Mouse (Mus musculus) urinary bladder, postnatal 0 days (tissue): Measurements from ENCODE around the gene D17H6S53E. TPM values are rescaled to one million over a fixed set of nuclear protein-coding genes. Genes with fewer than 3 reads are reported as not detected.

ENCODE experiments used
- polyA plus RNA-seq: library from polyadenylated mRNA; unstranded; fragments of >200 nt; fragmentation: Nextera tagmentation; extraction: Ambion mirVana; gene quantifications from 2 replicates; pipeline ENCODE4 v1.2.1, GENCODE M21; 2015

Gene D17H6S53E
- polyA plus RNA-seq, 1 experiment from 2014 or later: 9.9 TPM

Other genes starting within 250 kb of the D17H6S53E start
- 0.53 and 0.86 TPM in 2 replicates for gene Zbtb12, start 246.9 kb upstream of the D17H6S53E start, polyA plus RNA-seq
- not detected in 2 replicates for gene Gm20547, start 244.3 kb upstream of the D17H6S53E start, polyA plus RNA-seq
- gene C2, start 228.1 kb upstream of the D17H6S53E start, polyA plus RNA-seq: 8.9 and 9.3 TPM in 2 replicates
- 25.2 and 27.2 TPM in 2 replicates for gene Ehmt2, start 227.9 kb upstream of the D17H6S53E start, polyA plus RNA-seq
- 2.6 and 3.3 TPM in 2 replicates for gene Slc44a4, start 211.9 kb upstream of the D17H6S53E start, polyA plus RNA-seq
- gene Neu1, start 195.1 kb upstream of the D17H6S53E start, polyA plus RNA-seq: 23.2 and 28.5 TPM in 2 replicates
- 4.5 and 5.2 TPM in 2 replicates for gene Hspa1b, start 167.1 kb upstream of the D17H6S53E start, polyA plus RNA-seq
- gene Gm20481, start 156.5 kb upstream of the D17H6S53E start, polyA plus RNA-seq: not detected in 2 replicates
- gene Hspa1a, start 154.2 kb upstream of the D17H6S53E start, polyA plus RNA-seq: 36.7 and 39.4 TPM in 2 replicates
- 0.16 and 0.25 TPM in 2 replicates for gene Hspa1l, start 153.7 kb upstream of the D17H6S53E start, polyA plus RNA-seq
- gene Lsm2, start 144.5 kb upstream of the D17H6S53E start, polyA plus RNA-seq: 82.1 and 83.5 TPM in 2 replicates
- gene Vars, start 125.4 kb upstream of the D17H6S53E start, polyA plus RNA-seq: 42.0 and 44.7 TPM in 2 replicates
- 0.19 and 0.24 TPM in 2 replicates for gene Vwa7, start 109.8 kb upstream of the D17H6S53E start, polyA plus RNA-seq
- gene Sapcd1, start 98.4 kb upstream of the D17H6S53E start, polyA plus RNA-seq: 1.3 and 1.7 TPM in 2 replicates
- gene Msh5, start 79.6 kb upstream of the D17H6S53E start, polyA plus RNA-seq: 0.88 and 1.3 TPM in 2 replicates
- 240 and 276 TPM in 2 replicates for gene Clic1, start 76.4 kb upstream of the D17H6S53E start, polyA plus RNA-seq
- gene Ddah2, start 67.3 kb upstream of the D17H6S53E start, polyA plus RNA-seq: 118 and 126 TPM in 2 replicates
- 0.45 and 0.58 TPM in 2 replicates for gene Ly6g6c, start 61.0 kb upstream of the D17H6S53E start, polyA plus RNA-seq
- 0.42 and 1.7 TPM in 2 replicates for gene Mpig6b, start 60.2 kb upstream of the D17H6S53E start, polyA plus RNA-seq
- 8.2 and 8.3 TPM in 2 replicates for gene Ly6g6e, start 49.5 kb upstream of the D17H6S53E start, polyA plus RNA-seq
- gene Ly6g6d, start 48.3 kb upstream of the D17H6S53E start, polyA plus RNA-seq: 1.6 and 2.2 TPM in 2 replicates
- gene Ly6g6f, start 40.8 kb upstream of the D17H6S53E start, polyA plus RNA-seq: 0.18 TPM in 1 of 2 replicates, not detected in the other
- gene Abhd16a, start 37.1 kb upstream of the D17H6S53E start, polyA plus RNA-seq: 93.1 and 93.2 TPM in 2 replicates
- gene Ly6g5c, start 18.1 kb upstream of the D17H6S53E start, polyA plus RNA-seq: not detected in 2 replicates
- 0.22 and 0.35 TPM in 2 replicates for gene Ly6g5b, start 10.9 kb upstream of the D17H6S53E start, polyA plus RNA-seq
- gene Gpank1, start 4.9 kb upstream of the D17H6S53E start, polyA plus RNA-seq: 9.5 and 11.9 TPM in 2 replicates
- gene Csnk2b, start 4.3 kb upstream of the D17H6S53E start, polyA plus RNA-seq: 189 and 201 TPM in 2 replicates
- 0.95 TPM in 1 of 2 replicates, not detected in the other for gene Apom, start 5.7 kb downstream of the D17H6S53E start, polyA plus RNA-seq
- 28.9 and 35.6 TPM in 2 replicates for gene Bag6, start 8.8 kb downstream of the D17H6S53E start, polyA plus RNA-seq
- 73.9 and 74.9 TPM in 2 replicates for gene Prrc2a, start 38.5 kb downstream of the D17H6S53E start, polyA plus RNA-seq
- gene Aif1, start 49.7 kb downstream of the D17H6S53E start, polyA plus RNA-seq: 11.2 and 12.6 TPM in 2 replicates
- gene Lst1, start 62.1 kb downstream of the D17H6S53E start, polyA plus RNA-seq: 13.5 and 15.8 TPM in 2 replicates
- gene Ltb, start 68.1 kb downstream of the D17H6S53E start, polyA plus RNA-seq: 0.53 and 0.96 TPM in 2 replicates
- gene Tnf, start 75.6 kb downstream of the D17H6S53E start, polyA plus RNA-seq: 0.40 and 0.69 TPM in 2 replicates
- gene Lta, start 79.0 kb downstream of the D17H6S53E start, polyA plus RNA-seq: 0.12 and 0.30 TPM in 2 replicates
- not detected in 2 replicates for gene Gm16181, start 94.5 kb downstream of the D17H6S53E start, polyA plus RNA-seq
- 4.5 TPM in 2 replicates for gene Atp6v1g2, start 107.3 kb downstream of the D17H6S53E start, polyA plus RNA-seq
- 7.0 and 7.5 TPM in 2 replicates for gene Nfkbil1, start 109.4 kb downstream of the D17H6S53E start, polyA plus RNA-seq
- 170 TPM in 2 replicates for gene Ddx39b, start 115.4 kb downstream of the D17H6S53E start, polyA plus RNA-seq
- 251 and 342 TPM in 2 replicates for gene H2-D1, start 136.4 kb downstream of the D17H6S53E start, polyA plus RNA-seq
- 0.05 TPM in 1 of 2 replicates, not detected in the other for gene H2-Q1, start 194.0 kb downstream of the D17H6S53E start, polyA plus RNA-seq
- gene H2-Q2, start 215.9 kb downstream of the D17H6S53E start, polyA plus RNA-seq: 1.9 and 2.7 TPM in 2 replicates